Mouse (Mus musculus) layer of hippocampus, adult 8-10 months (tissue): ENCODE measurements around the gene Neurod2. TPM values are rescaled to one million over a fixed set of nuclear protein-coding genes. Genes with fewer than 3 reads are reported as not detected.

ENCODE experiments used
- DNase-seq, 2 experiments: peaks; one replicate each; pipeline ENCODE4 v3.0.0; 2022; ENCODE audit warnings: low spot score in 2 of 2
- total RNA-seq, 4 experiments: library from RNA; stranded (reverse); gene quantifications; 2 replicates each; pipeline ENCODE4 v1.2.4; 2022

Neurod2 gene
- total RNA-seq, 4 experiments from 2014 or later = 124 to 133 (median 129) TPM

DNA sequence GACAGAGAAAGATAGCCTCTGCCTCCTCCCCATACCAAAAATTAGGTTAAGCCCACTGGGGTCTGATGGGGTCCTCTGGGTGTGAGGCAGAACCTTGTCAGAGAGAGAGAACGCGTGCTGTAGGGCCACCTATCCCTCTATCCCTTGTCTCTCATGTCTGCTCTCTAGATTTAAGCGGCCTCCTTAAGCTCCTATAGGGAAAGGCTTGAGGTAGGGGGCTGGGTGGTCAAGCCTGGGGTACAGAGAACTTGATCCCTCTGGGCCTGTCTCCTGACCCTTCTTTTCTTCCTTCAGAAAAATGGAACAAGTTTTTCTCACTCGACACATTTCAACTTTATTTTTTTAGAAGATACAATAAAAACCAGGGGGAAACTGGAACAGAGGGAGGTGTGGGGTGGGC, 3.4 kb upstream of the Neurod2 start:
- DNase-seq = no peak

DNA sequence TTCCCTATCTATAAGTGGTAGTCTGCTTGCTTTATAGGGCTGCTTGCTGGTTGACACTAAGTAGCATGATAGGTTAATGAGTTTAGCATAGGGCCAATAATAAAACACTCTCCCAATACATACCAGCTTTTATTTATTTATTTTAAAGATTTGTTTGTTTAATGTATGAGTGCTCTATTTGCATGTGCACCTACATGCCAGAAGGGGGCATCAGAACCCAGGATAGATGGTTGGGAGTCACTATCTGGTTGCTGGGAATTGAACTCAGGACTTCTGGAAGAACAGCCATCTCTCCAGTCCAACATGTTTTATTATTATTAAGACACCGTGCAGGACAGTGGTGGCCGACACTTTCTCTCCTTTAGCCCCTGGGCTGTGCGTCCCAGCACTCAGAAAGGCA, 2.7 kb upstream of the Neurod2 start:
- no peak for DNase-seq

GRCm38 (mm10) chr11:98331401-98331800, 2.0 kb upstream of the Neurod2 start:
- DNase-seq = no peak

DNA sequence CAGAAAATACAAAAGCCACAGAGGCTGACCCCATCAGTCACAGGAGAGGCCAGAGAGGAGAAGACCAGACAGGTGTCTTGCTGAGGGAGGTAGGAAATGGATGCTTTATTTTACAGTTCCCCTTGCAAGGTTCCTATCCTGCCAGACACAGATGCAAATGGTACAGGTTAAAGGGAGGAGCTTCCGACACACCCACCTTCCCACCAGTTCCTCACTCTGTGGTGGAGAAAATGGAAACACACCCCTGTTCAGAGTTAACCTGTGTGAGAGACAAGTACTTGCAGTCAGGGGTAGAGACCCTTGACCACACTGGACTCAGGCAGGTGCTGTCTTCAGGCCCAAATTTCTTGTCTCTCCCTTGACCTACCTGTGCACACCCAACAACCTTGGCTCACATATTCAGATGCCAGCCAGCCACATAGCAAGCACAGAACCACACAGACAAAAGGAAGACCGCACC, 1.3 kb upstream of the Neurod2 start:
- peak in 1 of 2 experiments; percentile 5 for DNase-seq

GRCm38 (mm10) chr11:98329960-98330744, 704 bp upstream of the Neurod2 start:
- DNase-seq = peak in 1 of 2 experiments; percentile 29

DNA sequence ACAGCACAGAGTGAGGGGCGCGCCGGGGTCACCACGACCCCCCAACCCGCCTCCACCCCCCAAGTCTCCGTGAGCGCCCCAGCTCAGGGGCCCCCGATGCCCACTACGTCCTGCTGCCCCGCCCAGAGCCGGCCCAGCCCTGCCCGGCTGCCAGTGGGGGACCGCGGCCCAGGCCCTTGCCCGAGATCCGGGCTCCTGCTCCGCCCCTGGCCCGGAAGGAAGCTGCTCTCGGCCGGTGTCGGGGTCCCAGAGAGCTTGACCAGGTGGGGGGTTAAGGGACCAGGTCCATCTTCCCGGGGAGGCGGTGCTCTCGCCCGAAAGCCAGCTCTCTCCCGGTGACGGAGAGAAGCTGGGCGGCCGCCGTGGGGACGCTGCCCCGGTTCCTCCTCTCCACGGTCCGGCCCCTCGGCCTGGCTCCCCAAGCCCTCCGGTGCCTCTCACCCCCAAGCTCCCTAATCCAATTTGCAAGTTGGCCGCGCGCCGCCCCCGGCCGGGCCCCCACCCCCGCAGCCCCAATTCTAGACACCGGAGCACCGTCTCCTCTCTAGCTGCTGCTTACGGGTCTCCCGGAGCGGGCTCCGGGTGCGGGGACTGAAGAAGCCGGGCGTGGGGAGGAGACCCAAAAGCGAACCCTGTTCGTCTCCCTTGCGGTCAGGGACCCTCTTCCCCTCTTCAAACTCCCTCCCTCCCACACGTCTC, 928 bp downstream of the Neurod2 start:
- peak in 1 of 2 experiments; percentile 11 for DNase-seq

DNA sequence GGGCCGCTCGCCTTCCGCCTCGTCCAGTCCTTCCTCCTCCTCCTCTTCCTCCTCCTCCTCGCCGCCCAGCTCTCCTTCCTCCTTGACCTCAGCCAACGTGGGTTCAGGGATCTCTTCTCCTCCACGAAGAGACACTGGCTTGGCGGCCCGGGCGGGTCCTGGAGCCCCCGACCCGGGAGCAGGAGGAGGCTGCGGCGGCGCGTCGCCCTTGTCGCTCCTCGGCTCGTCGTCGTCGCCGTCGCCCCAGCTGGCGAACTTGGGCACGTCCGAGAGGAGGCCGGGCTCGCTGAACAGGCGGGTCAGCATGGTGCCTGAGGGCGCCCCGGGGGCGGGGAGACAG, 1.4 kb downstream of the Neurod2 start:
- peak in 1 of 2 experiments; percentile 26 for DNase-seq

DNA sequence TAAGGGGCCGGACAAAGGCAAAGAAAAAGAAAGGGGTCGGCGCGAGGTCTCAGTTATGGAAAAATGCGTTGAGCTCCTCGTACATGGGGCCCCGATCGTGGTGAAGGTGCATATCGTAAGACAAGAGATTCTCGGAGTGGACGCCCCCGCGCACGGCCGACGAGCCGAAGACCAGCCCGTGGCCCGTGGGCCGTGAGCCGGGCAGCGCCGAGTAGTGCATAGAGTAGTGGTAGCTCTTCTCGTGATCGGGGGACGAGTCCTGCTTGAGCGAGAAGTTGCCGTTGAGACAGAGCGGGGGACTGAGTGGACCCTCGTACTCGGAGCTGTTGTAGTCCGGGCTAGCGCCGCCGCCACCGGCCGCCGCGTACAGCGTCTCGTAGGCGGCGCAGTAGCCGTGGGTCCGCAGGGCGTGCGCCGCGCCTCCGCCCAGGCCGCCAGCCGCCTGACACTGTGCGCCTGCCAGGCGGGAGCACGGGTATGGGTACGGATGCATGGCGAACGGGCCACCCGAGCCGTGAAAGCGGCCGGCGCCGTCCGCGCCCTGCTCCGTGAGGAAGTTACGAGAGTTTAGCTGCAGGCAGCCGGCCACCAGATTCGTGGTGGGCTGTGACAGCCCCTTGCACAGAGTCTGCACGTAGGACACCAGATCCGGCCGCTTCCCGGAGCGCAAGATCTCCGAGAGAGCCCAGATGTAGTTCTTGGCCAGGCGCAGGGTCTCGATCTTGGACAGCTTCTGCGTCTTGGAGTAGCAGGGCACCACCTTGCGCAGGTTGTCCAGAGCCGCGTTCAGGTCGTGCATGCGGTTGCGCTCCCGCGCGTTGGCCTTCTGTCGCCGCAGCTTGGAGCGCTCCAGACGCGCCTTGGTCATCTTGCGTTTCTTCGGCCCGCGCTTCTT, 2.1 kb downstream of the Neurod2 start:
- peak in 1 of 2 experiments; percentile 15 for DNase-seq

GRCm38 (mm10) chr11:98326741-98327135, 2.7 kb downstream of the Neurod2 start:
- peak in 1 of 2 experiments; percentile 3 for DNase-seq

DNA sequence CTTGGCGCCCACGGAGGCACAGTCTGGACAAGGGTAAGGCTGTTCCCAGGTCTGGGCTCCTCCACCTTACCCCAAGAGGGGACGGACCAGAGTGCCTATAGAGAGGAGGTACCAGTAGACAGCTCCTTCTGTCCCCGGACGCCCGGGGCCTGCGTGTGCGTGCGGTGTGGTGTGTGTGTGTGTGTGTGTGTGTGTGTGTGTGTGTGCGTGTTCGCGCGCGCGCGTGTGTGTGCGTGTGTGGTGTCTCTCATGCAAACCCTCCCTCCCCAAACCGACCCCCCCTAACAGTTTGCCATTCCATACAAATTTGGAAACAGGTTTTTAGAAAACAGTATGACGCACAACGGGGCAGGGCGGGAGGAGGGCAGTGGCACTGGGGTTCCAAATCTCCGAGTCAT, 3.6 kb downstream of the Neurod2 start:
- DNase-seq = peak in 1 of 2 experiments; percentile 11

GRCm38 (mm10) chr11:98325191-98325820, 4.1 kb downstream of the Neurod2 start:
- no peak for DNase-seq

DNA sequence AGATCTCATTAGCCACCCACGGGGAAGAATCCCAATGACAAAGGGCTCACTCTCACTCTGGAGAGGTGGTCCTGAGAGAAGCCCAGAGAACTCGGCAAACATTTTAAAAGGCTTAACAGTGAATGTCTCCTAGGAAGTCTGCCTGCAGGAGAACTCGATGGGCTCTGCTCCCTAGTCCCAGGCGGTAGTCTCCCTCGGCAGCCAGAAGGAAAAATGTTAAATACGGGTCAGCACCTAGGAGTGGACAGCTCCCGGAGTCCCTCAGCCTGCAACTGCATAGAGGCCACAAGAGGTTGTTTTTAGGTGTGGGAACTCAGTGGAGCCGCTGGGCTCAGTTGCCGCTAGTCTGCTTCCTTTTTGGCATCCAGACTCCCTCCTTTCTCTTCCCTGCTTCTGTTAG, 5.5 kb downstream of the Neurod2 start:
- DNase-seq = no peak

DNA sequence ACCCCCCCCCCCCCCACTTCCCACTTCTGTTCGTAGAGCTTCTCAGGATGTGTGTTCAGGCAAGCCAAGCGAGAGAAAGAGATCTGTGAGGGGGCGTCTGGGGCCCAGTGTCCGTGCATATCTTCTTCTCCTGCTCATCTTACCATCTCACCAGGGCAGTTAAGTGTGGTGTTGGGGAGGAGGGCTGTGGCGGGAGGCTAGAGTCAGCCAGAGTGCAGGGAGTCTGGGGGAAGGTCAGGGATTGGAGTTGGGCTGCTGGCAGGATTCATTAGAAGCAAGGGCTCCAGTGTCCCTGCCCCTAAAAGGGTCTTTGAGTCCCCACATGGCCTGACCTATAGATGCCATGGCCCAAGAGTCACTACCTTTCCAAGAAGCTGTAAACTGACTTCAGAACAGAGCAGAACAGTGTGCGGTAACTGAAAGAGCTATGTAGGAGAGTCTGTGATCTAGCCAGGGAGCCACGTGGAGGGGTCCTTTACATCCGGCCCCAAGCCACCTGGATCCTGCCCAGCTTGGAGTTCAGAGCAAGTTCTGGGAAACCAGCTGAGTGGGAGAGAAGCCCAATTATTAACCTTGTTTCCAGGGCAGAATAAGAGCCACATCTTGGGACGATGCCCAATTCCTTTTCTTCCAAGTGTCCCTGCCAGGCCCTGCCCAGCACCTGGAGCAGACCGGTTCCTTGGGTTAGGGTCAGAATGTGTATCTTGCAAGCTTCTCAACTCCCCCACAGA, 6.1 kb downstream of the Neurod2 start:
- DNase-seq = no peak

DNA sequence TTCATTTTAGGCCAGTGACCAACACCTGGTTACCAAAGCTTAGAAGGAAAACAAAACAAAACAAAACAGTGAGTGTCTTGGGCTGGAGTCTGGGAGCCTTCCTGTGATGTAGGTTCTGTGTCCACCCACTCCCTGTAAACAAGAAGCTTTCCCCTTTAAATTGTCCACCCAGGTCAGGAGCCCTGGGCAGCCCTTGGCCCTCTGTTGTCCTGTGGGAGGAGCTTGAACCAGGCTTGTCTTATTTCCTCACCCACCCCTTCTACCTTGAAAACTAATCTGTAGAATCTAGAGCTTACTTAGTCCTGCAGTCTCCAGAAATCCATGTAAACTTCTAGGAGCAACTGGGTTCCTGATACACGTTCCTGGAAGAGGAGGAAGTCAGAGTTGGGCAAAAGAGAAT, 7.3 kb downstream of the Neurod2 start:
- no peak for DNase-seq

GRCm38 (mm10) chr11:98321677-98322003, 7.8 kb downstream of the Neurod2 start:
- DNase-seq = no peak

DNA sequence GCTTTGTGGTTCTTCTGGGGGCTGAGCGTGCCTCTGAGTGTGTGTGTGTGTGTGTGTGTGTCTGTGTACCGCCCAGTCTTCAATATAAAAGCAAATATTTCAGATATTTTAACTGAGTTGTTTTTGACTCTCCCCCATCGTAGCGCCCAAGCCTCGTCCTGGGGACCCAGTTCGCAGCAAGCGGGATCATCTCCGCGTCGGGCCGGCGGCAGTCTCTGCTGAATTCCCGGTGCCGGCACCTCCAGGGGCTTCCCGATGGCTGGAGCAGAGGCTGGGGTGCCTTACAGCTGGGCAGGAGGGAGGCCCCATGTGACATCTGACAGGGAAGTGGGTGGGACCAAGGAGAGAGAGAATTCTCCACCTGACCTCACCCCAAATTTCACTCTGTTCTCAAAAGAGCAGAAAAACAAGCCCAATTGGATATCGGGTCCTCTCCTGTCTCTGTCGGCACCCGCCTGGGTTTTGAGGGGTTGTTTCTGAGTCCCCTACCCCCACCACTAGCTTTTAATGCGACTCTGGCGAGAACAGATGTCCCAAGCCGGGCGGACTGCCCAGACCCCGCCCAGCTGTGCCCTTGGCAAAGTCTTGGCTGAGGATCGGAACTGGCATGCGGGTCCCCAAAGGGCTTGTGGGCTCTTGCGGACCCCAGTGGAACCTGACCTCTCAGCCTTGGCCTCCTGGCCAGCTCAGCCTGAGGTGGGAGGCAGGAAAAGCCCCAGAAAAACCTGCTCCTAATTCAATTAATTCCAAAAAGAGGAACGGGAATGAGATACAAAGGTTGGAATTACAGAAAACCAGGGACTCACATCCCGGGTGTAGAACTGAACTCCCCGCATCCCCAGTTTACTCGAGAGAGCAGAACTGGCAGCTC, 8.4 kb downstream of the Neurod2 start:
- no peak for DNase-seq

DNA sequence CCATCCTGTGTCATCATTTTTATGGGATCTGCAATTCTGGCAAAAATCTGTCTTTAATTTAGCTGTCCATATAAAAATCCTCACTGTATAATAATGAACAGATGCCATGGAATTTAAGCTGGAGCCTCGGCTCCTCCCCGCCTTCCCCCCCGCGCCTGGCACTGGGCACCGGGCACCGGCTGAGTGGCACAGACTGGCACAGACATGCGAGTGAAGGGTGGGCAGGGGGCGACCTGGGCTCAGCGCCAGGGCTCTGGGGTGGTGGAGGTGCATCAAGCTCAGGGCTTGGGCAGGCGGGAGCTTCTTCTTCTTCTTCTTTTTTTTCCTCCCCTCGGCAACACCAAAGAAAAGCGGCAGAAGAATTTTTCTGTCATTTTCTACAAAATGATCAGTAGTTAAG, 9.1 kb downstream of the Neurod2 start:
- DNase-seq = no peak

GRCm38 (mm10) chr11:98319944-98320343, 9.5 kb downstream of the Neurod2 start:
- no peak for DNase-seq

DNA sequence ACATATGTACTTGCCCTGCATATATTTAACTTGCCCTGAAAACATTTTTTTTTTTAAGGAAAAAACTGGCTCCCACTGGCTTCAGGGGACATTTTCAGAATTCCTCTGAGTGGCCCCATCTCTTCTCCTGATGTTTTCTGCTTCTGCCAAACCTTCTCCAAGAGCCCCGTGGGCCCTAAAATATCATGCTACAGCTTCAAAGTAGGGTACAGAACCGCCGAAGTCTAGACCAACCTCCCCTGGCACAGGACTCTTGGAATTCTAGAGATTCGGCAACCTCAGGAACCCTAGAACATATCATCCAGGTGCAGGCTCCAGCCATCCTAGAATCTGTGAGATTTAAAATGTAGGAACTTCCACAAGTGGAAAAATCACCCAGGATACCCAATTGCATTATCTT, 9.9 kb downstream of the Neurod2 start:
- no peak for DNase-seq

- DNase-seq = peak in 1 of 2 experiments; percentile 63
These were observed 10.3 kb downstream of the Neurod2 start for GRCm38 (mm10) chr11:98319120-98319519.
